Mouse (Mus musculus) thymus, postnatal 10 days (tissue): Measurements from ENCODE around the gene Gm5108.

ENCODE experiments used
- DNase-seq, 2 experiments: peaks; one replicate each; pipeline ENCODE4 v3.0.0; 2021; ENCODE audit warnings: low spot score in 2 of 2

Gene Gm5108

GRCm38 (mm10) chr5:67941369-67941768 lies at the start of gene Gm5108:
Gene Gm5108, plus strand, starts transcription at chr5:67941669.
- no peak for DNase-seq

- DNase-seq, result no peak
Measured at GRCm38 (mm10) chr5:67898921-67899320, 42.5 kb upstream of the Gm5108 start.

GRCm38 (mm10) chr5:67904555-67904954 lies 36.9 kb upstream of the Gm5108 start:
- no peak for DNase-seq

- DNase-seq, result peak in 1 of 2 experiments; percentile 7
Measured at GRCm38 (mm10) chr5:67930584-67930983, 10.9 kb upstream of the Gm5108 start.

- no peak for DNase-seq
Measured at GRCm38 (mm10) chr5:67931623-67932022, 9.8 kb upstream of the Gm5108 start.

GRCm38 (mm10) chr5:67943199-67943598 lies 1.7 kb downstream of the Gm5108 start:
- no peak for DNase-seq

- no peak for DNase-seq
Measured at GRCm38 (mm10) chr5:67944074-67944785, 2.8 kb downstream of the Gm5108 start.

GRCm38 (mm10) chr5:67946321-67946720 lies 4.9 kb downstream of the Gm5108 start, which contains the start of gene Gm21905:
Gene Gm21905, minus strand, starts transcription at chr5:67946421.
- no peak for DNase-seq

GRCm38 (mm10) chr5:67947006-67947405 lies 5.5 kb downstream of the Gm5108 start:
- DNase-seq, result no peak

DNA sequence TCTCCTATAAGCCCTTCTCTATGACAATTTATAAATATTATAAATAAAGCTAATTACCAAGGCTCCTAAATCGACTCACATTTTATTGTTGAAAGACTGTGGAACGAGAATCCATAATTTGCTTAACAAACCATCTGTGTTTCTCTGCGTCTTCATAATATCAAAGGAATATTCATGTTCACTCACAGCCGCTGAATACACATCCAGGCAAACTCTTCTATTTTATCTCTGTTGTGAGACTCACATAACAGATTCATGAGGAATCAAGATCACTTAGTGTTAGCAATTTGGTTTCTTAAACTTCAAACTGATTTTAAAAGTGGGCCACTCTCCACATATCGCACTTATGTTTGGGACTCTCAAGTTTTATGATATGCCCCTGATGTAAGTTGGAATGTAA lies 6.6 kb downstream of the Gm5108 start:
- DNase-seq, result no peak

DNA sequence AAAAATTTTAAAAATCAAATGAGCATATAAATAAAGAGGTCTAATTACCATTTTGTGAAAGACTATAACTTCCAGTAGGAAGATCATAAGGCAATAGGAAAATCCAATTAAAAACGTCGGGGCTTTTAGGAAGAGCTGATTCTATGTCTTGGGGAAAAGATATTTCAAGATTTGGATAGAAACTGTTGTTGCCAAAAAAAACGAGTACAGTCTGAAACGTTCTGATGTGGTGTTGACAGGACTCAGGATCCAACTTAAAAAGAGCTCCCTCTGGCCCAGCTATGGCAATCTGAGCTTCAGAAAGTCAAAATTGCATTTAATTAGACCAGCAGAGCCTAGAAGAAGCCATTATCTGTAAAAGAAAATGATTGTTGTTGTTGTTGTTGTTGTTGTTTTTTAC lies 12.6 kb downstream of the Gm5108 start:
- DNase-seq, result no peak

DNA sequence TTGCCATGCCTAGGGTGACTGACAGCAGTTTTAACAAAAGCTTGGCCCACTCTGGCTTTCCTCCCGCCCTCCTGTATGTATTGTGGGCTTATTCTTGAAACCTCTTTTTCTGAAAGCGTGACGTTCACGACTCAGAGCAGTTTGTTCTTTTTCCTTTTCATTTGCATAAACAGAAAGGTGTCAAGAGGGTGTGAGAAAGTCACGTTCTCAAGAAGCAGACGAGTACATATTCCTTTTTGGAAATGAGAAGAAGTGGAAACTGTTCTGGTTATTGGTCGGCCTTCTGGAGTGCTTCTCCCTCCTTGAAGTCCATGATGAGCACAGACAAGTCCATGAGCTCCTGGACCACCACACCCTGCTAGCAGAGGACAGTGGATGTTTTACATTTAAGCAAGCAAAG lies 14.0 kb downstream of the Gm5108 start:
- DNase-seq, result no peak

DNA sequence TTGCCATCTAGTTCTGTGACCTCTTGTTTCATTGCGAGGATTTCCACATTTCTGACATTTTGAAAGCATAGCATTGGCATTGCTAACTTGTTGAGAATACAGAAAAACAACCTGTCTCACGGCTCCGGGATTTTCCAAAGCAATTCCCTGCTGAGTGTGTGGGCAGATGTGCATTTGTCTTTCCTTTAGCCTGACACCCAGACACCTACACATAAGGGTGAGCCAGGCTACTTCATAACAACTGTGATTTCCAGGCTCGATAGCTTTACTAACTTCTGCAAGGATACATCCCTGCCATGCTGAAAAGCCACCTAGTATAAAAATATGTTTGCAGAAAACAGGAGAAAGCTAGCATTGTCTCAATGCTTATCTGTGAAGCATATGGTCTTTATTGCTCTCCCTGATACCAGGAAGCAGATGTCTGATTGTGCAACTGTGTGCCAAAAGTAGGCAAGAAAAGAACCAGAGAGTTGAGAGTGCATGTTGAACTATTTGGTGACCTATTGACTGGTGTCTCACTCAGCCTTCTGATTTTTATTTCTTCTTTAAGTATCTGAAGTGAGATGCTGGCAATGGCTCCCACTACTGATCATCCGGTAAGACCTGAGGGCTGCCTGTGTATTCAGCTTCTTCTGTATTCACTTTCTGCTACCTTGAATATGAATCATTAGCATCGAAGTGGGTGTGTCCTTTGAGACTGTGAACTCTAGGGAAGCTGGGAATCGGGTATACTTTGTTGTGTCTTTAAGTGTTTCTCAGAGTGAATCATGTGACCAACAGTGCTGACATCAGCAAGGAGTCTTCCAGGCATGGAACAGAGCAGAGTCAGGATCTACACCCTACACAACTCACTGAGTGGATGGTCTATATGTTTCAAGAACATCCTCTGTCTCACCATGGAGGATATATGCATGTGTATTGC lies 20.5 kb downstream of the Gm5108 start:
- DNase-seq, result no peak

GRCm38 (mm10) chr5:67969536-67969935 lies 28.1 kb downstream of the Gm5108 start:
- DNase-seq, result no peak

- no peak for DNase-seq
Measured at GRCm38 (mm10) chr5:67981946-67982526, 40.6 kb downstream of the Gm5108 start.

DNA sequence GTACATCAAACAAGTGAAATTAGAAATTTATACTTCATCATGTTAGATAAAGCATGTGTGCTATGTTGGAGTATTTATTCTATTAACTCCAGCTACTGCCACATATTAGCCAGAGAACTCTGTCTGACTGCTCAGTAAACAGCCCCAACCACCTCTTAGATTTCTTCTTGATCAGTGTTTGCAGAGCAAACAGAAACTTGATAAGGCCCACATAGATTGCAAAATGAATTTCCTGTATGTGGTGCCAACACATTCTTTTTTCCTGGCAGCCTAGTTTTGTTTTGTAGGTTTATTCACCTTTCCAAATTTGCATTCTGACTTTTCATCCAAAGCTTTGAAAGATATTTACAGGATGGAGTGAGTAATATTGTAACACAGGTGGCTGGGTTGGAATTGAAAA lies 49.0 kb downstream of the Gm5108 start:
- no peak for DNase-seq

- no peak for DNase-seq
Measured at GRCm38 (mm10) chr5:68002611-68003010, 61.1 kb downstream of the Gm5108 start.

DNA sequence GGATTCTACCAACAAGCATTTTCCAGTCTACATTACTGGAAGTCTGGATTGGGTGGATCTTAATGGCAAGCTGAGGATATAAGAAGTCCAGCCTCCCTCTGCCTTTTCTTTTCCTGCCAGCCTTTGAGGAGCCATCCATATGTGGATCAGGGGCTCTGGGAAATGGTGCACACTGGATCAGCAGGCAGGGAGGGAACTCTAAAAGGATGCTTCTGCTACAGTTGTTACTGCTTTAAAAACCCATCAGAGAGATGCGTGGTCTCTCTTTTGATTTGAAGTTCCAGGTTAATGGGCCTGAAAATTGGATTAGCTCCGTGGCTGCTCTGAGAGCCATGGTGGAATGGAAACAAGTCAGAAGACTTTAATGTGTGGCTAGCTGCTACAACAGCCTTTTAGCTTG lies 62.4 kb downstream of the Gm5108 start:
- no peak for DNase-seq

DNA sequence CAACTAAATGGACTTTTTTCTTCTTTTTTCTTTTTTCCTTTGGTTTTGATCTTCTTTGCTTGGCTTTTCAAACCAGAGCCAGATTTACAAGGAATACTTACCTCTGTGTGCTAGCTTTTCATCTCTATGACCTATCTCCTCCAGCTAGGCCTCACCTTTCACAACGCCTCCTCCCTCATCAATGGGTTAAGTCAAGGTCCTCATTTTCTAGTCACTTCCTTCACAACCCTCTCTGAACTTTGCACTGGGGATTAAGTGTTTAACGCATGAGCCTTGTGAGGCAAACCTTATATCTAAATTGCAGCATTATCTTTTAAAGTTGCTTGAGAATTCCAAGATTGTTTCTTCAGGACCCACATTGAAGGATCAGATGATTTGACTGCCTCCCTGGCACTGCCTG lies 63.0 kb downstream of the Gm5108 start:
- DNase-seq, result no peak

DNA sequence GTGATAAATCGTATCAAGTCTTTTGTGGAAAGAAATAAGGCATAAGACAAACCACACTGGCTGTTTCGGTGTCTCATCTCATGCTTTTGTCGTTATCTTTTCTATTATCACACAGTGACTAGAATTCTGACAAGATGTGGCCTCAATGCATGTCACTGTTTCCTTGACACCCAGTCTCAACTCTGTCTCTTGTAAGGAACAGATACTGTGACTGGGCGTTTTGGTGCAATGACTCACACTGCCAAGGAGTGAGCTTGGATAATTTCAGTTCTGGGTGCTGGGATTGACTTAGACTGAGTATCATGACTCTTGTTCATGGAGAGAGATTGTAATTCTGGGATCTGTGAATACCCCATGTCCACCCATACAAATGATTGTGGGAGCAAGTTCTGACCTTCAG lies 65.6 kb downstream of the Gm5108 start:
- DNase-seq, result no peak

GRCm38 (mm10) chr5:68011569-68011968 lies 70.1 kb downstream of the Gm5108 start:
- no peak for DNase-seq

- DNase-seq, result peak; percentile 46 to 79
Measured at GRCm38 (mm10) chr5:68012618-68013017, 71.1 kb downstream of the Gm5108 start.

- DNase-seq, result no peak
Measured at GRCm38 (mm10) chr5:68020870-68021269, 79.4 kb downstream of the Gm5108 start.
